Mouse (Mus musculus) kidney, postnatal 0 days (tissue): ENCODE measurements at regions not wholly inside any gene's neighbourhood (a gene's known extent, or its start where the extent isn't known, plus 50 kb on each side); places are given as distances from the start of the nearest gene placed in this dataset.

Experiments
- ATAC-seq: fragments of 200-750 bp; cut with Nextera tagmentation; replicated peaks from 2 replicates; pipeline ENCODE4 v1.8.0; 2017; ENCODE audit warnings: low read depth, moderate number of reproducible peaks, moderate TSS enrichment, moderate library complexity; ENCODE audit not compliant: low FRiP score
- DNase-seq: peaks from one replicate; pipeline ENCODE4 v3.0.0-alpha.2; 2016; ENCODE audit warnings: low spot score
- H3K27ac ChIP-seq: fragments of 300-500 bp; sonication (generic); 2 replicates; pipeline ENCODE4 v1.5.1; 2014; ENCODE audit warnings: mild to moderate bottlenecking
- H3K27me3 ChIP-seq: fragments of 300-500 bp; sonication (generic); 2 replicates; pipeline ENCODE4 v1.6.1; 2014; ENCODE audit warnings: low read length, mixed read lengths; ENCODE audit not compliant: insufficient read depth
- H3K36me3 ChIP-seq: fragments of 300-500 bp; sonication (generic); 2 replicates; pipeline ENCODE4 v1.6.1; 2014; ENCODE audit warnings: low read length, mixed read lengths; ENCODE audit not compliant: insufficient read depth
- H3K4me1 ChIP-seq: fragments of 300-500 bp; sonication (generic); replicated peaks from 2 replicates; pipeline ENCODE4 v1.6.1; 2014; ENCODE audit warnings: antibody characterized with exemption, low read length, mixed read lengths; ENCODE audit not compliant: insufficient read depth
- H3K4me2 ChIP-seq: fragments of 300-500 bp; sonication (generic); 2 replicates; pipeline ENCODE4 v1.6.1; 2014; ENCODE audit warnings: mild to moderate bottlenecking, low read length, moderate library complexity, mixed read lengths
- H3K4me3 ChIP-seq: fragments of 300-500 bp; sonication (generic); replicated peaks from 2 replicates; pipeline ENCODE4 v1.5.1; 2014; ENCODE audit warnings: low read depth, low read length
- H3K9ac ChIP-seq: fragments of 300-500 bp; sonication (generic); 2 replicates; pipeline ENCODE4 v1.6.1; 2014; ENCODE audit warnings: low read depth, low read length
- H3K9me3 ChIP-seq: fragments of 300-500 bp; sonication (generic); replicated peaks from 2 replicates; pipeline ENCODE4 v1.6.1; 2016; ENCODE audit warnings: low read length, inconsistent platforms, mixed read lengths
- CTCF ChIP-seq: IDR thresholded peaks from 2 replicates; pipeline ENCODE4 v1.5.1; 2016; ENCODE audit warnings: antibody characterized with exemption, low read depth, mild to moderate bottlenecking, moderate library complexity
- WGBS: fragments of 180-500 bp; shearing (Covaris S2); extraction: QIAGEN DNeasy Blood & Tissue Kit; methylation state at CpG from one replicate; pipeline ENCODE4 v1.1.7; 2014; 5-methylcytosine and 5-hydroxymethylcytosine counted together

- Histone ChIP-seq H3K36me3 (no peaks in the 10 kb centered on the region), H3K4me2 (no peak overlapping the region), H3K4me1 (no peaks in the 10 kb centered on the region), H3K27me3 (no peaks in the 10 kb centered on the region), H3K9me3 (no peaks in the 10 kb centered on the region), H3K27ac (no peak overlapping the region), H3K9ac (no peak overlapping the region), H3K4me3 (no peak overlapping the region)
- no peak for DNase-seq
- 65% methylated on average over 21 of the region's 21 CpGs for whole genome bisulfite sequencing
- ATAC-seq: no peak
- no peak for TF ChIP-seq CTCF
These were observed 116.5 kb upstream of the Cpsf6 start for GRCm38 (mm10) chr10:117496064-117497011.

GRCm38 (mm10) chr10:117494171-117494701 lies 114.4 kb upstream of the Cpsf6 start:
- no peaks in the 10 kb centered on the region for H3K4me1 ChIP-seq
- H3K36me3 ChIP-seq: no peaks in the 10 kb centered on the region
- H3K27me3 ChIP-seq: no peaks in the 10 kb centered on the region
- peak overlapping the region; percentile 43; the same call in 1 of the 2 replicates for H3K9ac ChIP-seq
- H3K4me2 ChIP-seq: peak overlapping the region; percentile 58
- no peaks in the 10 kb centered on the region for H3K9me3 ChIP-seq
- H3K4me3 ChIP-seq: peak overlapping the region; percentile 21
- DNase-seq (peak; percentile 58), ATAC-seq (no peak)
- 15% methylated on average over 18 of the region's 18 CpGs for WGBS
- H3K27ac ChIP-seq: peak overlapping the region; percentile 19
- no peak for TF ChIP-seq CTCF

- no peak overlapping the region for H3K4me3 ChIP-seq
- H3K27ac ChIP-seq: no peak overlapping the region
These were observed 114.0 kb upstream of the Cpsf6 start for GRCm38 (mm10) chr10:117493824-117494121.

GRCm38 (mm10) chr10:117493091-117493823 lies 113.4 kb upstream of the Cpsf6 start:
- Histone ChIP-seq H3K9ac (no peak overlapping the region), H3K4me1 (no peaks in the 10 kb centered on the region), H3K27ac (no peak overlapping the region), H3K4me2 (no peak overlapping the region), H3K9me3 (no peaks in the 10 kb centered on the region), H3K27me3 (no peaks in the 10 kb centered on the region), H3K36me3 (no peaks in the 10 kb centered on the region), H3K4me3 (no peak overlapping the region)
- ATAC-seq (no peak), DNase-seq (no peak)
- 96% methylated on average over 3 of the region's 3 CpGs for WGBS
- no peak for TF ChIP-seq CTCF

More at GRCm38 (mm10) chr10:117493824-117494121, 114.0 kb upstream of the Cpsf6 start:
- H3K9ac ChIP-seq: no peak overlapping the region
- no peak overlapping the region; the same call in 1 of the 2 replicates for H3K4me2 ChIP-seq
- WGBS: 13% methylated on average over 5 of the region's 5 CpGs
- DNase-seq (no peak), ATAC-seq (no peak)
- H3K27me3 ChIP-seq: no peaks in the 10 kb centered on the region
- no peaks in the 10 kb centered on the region for H3K4me1 ChIP-seq
- no peaks in the 10 kb centered on the region for H3K9me3 ChIP-seq
- no peak for TF ChIP-seq CTCF
- H3K36me3 ChIP-seq: no peaks in the 10 kb centered on the region

- Histone ChIP-seq H3K4me3 (no peak overlapping the region), H3K4me1 (no peaks in the 10 kb centered on the region), H3K9ac (no peak overlapping the region), H3K4me2 (no peak overlapping the region), H3K9me3 (no peaks in the 10 kb centered on the region), H3K27ac (no peak overlapping the region), H3K36me3 (no peaks in the 10 kb centered on the region), H3K27me3 (no peaks in the 10 kb centered on the region)
- ATAC-seq (no peak), DNase-seq (no peak)
- TF ChIP-seq CTCF: no peak
- 92% methylated on average over 5 of the region's 5 CpGs for WGBS
These were observed 112.7 kb upstream of the Cpsf6 start for GRCm38 (mm10) chr10:117492391-117492990.

- ATAC-seq (no peak), DNase-seq (no peak)
- no peak for TF ChIP-seq CTCF
- WGBS: 74% methylated on average over 1 of the region's 1 CpGs
- no peaks in the 10 kb centered on the region for H3K4me1 ChIP-seq
- H3K4me3 ChIP-seq: no peak overlapping the region
- no peaks in the 10 kb centered on the region for H3K27me3 ChIP-seq
- no peak overlapping the region for H3K9ac ChIP-seq
- no peaks in the 10 kb centered on the region for H3K36me3 ChIP-seq
- H3K4me2 ChIP-seq: no peak overlapping the region
- no peak overlapping the region for H3K27ac ChIP-seq
- no peaks in the 10 kb centered on the region for H3K9me3 ChIP-seq
These were observed 111.9 kb upstream of the Cpsf6 start for GRCm38 (mm10) chr10:117491711-117492110.
